Mouse (Mus musculus): ENCODE data around the gene Olfr223.
"Not testable (repeated sequence)": the region's sequence is repeated elsewhere in the genome, so short reads cannot be mapped to it uniquely, and the experiment has no call there.

The Olfr223 gene

DNA sequence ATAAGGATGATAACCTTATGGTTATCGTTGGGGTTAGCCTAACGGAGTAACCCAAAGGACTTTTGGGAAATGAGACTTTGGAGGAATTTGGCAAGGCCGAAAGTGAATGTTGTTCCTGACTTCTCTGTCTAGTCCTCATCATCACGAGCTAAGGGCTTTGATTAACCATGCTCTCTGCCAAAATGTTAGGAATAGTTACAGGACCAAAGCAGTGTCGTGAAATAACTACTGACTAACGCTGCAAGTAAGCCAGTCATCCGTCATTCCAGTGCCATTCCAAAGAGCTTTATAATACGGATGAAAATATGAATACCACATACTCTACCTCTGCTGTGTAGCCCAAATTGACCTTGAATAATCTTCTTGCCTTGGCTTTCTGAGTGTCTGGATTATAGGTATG lies 3.9 kb upstream of the Olfr223 start:
- DNase-seq (ENCODE audit: low read depth, low spot score), result no peak

DNA sequence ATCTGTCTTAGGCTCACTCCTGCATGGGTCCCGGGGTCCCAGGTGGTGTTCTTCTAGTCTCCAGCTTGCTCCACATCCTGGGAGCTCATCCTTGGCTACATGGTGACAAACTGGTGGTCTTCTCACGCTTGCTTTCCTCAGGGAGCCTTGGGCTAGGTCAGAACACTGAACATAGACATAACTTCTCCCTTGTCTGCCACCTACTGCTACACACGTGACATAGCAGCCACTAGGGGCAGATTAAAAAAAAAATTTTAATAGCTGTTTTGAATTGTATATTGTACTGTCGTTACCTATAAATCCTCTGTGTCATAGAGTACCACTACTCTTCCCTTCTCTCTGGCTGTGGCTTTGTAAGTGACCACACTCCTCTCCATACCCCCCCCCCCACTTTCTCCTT lies 3.0 kb upstream of the Olfr223 start:
- no peak for DNase-seq (ENCODE audit: low read depth, low spot score)

DNA sequence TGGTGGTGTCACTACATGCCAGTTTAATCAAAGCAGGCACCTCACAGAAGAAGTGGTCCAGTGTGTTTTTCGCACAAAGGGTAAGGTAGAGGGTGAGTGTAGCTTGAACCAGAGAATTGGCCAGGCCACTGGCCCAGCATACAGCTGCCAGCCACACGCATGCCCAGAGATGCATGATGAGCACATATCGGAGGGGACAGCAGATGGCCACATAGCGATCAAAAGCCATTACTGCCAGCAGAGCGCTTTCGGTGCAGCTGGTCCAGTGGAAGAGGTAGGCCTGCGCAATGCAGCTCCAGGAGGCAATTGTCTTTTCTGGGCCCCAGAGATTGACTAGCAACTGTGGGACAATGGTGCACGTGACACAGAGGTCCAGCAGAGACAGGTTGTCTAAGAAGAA lies 3.6 kb downstream of the Olfr223 start:
- DNase-seq (ENCODE audit: low read depth, low spot score), result no peak

DNA sequence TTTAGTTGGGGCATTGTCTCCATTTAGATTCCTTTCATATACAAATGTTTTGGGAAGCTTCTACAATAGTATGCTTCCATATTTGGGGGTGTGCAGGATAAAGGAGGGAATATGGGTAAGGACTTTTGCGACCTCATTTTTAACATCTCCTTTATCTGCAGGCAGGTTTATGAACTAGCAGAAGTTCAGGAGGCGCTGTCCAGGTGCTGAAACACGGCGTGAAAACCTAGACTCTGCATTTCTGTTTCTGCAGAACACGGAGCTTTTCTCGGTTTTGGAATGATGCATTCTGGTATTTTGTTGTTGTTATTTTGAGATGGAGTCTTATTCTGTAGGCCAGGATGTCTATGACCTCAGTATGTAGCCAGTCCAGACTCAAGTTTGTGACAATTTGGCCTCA lies 8.6 kb downstream of the Olfr223 start:
- peak; percentile 61 for DNase-seq (ENCODE audit: low read depth, low spot score)

DNA sequence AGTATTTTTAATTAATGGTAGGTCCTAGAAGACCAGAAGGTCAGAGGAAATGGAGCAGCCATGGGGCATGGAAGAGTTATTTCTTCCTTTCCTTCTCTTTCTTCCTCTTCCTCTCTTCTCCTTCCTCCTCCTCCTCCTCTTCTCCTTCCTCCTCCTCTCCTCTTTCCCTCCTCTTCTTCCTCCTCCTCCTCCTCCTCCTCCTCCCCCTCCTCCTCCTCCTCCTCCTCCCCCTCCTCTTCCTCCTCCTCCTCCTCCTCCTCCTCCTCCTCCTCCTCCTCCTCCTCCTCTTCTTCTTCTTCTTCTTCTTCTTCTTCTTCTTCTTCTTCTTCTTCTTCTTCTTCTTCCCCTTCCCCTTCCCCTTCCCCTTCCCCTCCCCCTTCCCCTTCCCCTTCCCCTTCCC lies 17.0 kb downstream of the Olfr223 start, which contains the start of gene Olfr222:
TSS of gene Olfr222 (minus strand) at position 101 of the 400 bp plus-strand sequence.
- not testable (repeated sequence) for DNase-seq (ENCODE audit: low read depth, low spot score)

DNA sequence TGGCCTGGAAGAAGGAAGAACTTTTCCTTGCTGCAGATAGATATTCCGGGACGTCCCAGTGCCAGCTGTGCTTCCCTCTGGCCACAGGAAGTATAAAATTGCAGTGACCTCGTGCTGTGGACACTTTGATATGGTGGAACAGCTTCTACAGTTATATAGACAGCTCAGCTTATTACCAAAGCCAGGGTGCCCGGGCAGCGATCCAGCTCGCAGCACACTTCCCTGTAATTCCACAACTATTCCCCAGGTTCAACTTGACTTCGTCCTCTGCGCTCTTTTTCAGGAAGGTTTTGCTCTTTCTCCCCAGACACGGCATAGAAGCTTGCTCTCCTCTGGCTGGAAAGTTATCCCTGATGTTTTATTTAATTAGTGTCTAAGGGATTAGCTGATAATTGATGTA lies 17.4 kb downstream of the Olfr223 start:
- no peak for DNase-seq (ENCODE audit: low read depth, low spot score)

DNA sequence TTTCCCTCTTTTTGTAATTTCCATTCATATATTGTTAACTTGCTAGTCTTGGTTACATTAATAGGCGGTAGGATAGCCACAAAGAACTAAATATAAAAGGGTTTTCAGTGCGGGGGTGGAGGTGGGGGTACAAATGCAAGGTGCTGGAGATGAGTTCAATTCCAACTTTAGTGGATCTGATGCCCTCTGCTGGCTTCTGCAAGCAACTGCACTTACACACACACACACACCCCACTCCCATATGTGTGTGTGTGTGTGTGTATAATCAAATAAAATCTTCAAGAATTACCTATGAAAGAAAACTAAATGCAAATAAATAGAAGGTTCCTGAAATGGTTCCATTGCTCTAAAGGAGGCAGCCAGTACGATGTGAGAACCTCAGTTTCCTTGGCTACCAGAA lies 23.8 kb downstream of the Olfr223 start:
- peak; percentile 25 for DNase-seq (ENCODE audit: low read depth, low spot score)

DNA sequence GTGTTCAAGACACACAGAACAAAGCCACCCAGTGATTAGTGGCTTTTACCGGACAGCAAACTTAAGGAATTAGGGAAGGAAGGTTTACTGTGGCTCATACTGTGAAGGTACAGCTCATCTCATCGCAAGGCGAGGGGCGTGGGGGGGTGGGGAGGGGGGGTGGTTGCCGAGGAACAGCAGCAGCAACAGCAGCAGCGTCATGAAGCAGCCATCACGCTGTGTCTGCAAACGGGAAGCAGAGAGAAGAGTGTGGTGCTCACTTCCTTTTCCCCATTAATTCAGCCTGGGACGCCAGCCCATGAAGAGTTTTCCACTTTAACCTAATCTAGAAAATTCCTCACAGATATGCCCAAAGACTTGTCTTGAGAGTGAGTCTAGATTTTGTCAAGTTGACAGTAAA lies 30.3 kb downstream of the Olfr223 start:
- no peak for DNase-seq (ENCODE audit: low read depth, low spot score)

DNA sequence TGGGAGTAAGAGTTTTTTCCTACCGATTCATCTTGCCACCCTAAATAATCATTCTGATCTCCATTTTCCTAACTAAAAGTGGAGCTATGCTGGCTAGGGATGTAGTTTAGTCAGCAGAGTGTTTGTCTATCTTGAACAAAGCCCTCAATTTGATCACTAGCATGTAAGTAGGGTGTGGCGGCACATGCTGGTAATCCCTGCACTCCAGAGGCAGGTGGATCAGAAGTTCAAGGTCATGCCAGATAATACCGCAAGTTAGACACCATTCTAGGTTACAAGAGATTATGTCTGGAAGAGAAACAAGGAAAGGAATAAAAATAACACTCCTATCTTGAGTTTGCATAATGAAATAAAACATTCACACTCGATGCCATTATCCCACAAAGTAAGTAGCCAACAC lies 30.8 kb downstream of the Olfr223 start:
- DNase-seq (ENCODE audit: low read depth, low spot score), result no peak

DNA sequence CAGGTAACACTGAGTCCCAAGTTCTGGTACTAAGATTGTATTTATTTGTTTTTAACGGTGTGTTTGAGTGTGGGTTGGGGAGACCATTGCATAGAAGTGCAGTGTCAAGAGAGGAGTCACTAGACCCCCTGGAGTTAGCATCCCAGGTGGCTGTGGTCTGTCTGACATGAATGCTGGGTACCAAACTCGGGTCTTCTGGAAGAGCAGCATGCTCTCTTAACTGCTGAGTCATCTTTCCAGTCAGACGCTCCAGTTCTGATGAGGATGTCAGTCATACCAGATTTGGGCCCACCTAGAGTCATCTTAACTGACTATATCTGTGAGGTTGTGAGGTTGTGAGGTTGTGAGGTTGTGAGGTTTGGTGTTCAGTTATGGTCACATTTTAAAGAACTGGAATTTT lies 32.2 kb downstream of the Olfr223 start:
- DNase-seq (ENCODE audit: low read depth, low spot score), result no peak

DNA sequence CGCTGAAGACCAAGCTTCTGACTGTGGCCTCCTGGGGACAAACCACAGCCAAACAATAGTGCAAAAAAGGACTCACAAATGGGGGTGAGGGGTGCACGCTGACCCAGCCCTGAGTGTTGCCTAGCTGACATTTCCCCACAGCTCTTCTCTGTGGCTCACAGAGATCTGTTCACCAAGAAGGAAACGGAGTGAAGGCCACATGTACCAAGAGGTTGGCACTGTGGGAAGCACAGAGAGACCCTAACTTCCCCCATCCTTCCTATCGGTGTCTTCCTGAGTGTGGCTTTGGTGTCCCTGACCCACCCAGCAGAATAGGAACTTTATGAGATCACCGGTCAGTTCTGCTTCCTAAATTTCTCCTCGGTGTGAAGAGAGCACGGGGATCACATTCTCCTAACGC lies 38.6 kb downstream of the Olfr223 start:
- no peak for DNase-seq (ENCODE audit: low read depth, low spot score)

DNA sequence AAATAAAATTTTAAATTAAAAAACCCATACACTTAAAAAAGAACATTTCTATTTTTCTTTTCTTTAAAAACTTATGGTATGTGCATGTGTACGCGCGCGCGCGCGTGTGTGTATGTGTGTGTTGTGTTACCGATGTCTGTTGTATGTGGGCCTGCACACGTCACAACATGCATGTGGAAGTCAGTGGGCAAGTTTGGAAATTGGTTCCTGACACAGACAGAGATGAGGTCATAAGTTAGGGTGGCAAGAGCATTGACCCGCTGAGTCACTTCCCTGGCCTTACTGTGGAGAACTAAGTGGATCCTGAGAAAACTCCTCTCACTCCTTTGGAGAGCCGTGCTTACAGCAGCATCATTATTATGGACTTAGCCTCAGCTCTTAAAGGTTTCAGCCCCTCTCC lies 39.0 kb downstream of the Olfr223 start:
- no peak for DNase-seq (ENCODE audit: low read depth, low spot score)

DNA sequence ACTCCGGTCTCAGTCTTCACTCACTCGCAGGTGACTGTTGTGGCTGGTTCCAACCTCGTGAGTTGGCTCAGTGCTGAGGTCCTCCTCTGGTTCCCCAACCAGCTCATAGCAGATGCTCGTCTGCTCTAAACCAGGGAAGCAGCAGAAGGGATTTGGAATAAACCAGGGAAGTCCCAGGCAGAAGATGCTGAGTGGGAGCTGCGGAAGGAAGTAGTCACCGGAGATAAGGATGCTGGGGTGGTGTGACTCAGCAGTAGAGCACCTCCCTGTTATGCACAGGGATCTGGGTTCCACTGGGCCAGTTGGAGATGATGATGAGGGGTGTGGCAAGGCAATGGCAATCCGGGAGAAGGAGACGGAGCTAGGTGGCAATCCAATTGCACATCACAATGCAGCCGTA lies 49.1 kb downstream of the Olfr223 start:
- no peak for DNase-seq (ENCODE audit: low read depth, low spot score)

DNA sequence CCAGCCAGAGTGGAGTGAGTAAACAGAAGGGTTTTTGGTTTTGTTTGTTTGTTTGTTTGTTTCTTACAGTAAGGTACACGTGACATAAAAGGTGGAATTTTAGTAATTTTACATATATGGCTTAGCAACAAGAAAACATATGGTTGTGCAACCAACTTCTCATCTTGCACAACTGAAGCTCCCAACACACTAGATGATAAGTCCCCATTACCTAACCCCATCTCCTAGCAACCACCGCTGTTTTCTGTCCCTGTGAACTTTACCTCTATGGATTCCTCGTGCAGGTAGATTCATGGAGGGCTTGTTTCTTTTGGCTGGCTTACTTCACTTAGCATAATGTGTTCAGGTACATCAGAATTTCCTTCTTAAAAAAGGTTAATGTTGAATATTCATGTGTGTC lies 49.7 kb downstream of the Olfr223 start:
- no peak for DNase-seq (ENCODE audit: low read depth, low spot score)

DNA sequence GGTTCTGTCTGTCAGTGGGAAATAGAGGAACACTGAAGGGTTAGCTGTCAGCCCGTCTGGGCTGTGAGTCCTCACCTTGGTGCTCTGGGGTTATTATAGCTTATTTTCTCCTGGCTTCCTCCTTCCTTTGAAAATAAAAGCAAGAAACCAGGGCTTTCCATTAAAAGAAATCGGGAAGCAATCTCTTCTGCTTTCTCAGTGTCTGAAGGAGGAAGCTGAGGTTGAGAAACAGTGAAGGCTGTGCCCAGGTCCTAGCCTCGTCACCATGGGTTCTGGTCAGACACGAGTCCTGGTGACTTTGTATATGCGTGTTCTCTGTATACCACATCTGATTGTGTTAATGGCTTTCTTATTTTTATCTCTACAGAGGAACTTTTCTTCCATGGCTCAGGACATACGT lies 50.6 kb downstream of the Olfr223 start:
- no peak for DNase-seq (ENCODE audit: low read depth, low spot score)

DNA sequence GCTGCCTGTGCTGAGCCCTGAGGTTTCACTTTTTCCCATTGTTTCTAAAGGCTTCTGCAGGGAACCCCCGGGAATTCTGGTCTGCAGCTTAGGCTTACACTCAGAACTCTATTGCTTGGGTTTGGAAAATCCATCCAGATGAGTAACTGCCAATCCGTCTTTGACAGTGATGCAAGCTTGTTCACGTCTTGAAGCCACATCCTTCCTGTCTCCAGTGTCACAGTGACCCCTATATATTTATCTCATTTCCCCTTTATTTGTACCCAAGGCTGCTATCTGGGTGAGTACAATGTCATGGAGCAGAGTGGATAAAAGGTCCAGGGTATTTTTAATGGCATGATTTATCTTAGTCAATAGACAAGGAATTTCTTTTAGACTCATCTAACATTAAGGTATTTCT lies 51.8 kb downstream of the Olfr223 start, which contains the start of gene Nlrp3:
TSS of gene Nlrp3 (plus strand) at position 245 of the 400 bp plus-strand sequence.
- no peak for DNase-seq (ENCODE audit: low read depth, low spot score)

DNA sequence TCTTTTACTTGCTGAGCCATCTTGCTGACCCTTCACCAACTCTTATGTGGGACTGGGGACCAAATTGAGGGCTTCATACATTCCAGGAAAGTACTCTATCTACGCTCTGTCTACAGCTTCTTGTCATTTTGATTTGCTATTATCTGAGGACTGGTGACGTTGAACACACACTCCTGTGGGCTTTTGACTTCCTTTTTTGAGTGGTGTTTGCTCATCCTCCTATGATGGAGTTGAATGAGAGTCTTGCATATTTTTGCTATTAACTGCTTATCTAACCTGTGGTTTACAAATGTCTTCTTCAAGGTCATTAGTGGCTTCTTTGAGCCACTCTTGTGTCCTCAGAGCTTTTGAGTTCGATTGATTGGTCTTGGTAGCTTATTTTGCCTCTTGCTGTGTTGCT lies 53.0 kb downstream of the Olfr223 start:
- no peak for DNase-seq (ENCODE audit: low read depth, low spot score)

Data from forelimb bud, embryonic 11.5 days (tissue).